Mouse (Mus musculus): ENCODE results near the gene Myocd. TPM values are rescaled to one million over a fixed set of nuclear protein-coding genes. Genes with fewer than 3 reads are reported as not detected.
A peak's percentile ranks its signal among the peaks of the same experiment; 100 is the strongest.

Gene Myocd
- polyA plus RNA-seq, 1 experiment = 0.04 TPM

DNA sequence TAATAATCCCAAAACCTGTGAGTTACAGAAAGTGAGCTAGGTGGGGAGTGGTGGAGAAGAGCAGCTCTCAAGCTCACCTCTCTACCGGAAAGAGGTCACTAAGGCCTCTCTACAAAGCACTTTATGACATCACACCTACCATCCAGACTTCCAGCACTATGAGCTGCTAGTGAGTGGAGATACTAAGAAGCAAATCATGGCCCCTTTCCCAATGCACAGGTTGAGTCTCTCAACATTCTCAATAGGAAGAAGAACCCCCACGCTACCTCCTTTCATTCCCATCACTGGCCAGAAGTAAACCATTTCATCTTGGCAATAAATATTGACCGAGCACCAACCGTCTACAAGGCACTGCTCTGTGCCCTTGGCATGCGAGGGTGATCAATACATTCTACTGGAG is 110.0 kb downstream of the Myocd start, which contains the start of gene 1700086D15Rik:
TSS of gene 1700086D15Rik (minus strand) at position 101 of the 400 bp plus-strand sequence.
- no peak within 1 kb of the TSS for H3K4me2 ChIP-seq (ENCODE audit: low read depth)
- TF ChIP-seq TCF3 (IDR thresholded peaks at IDR 0.05; ENCODE audit: insufficient read length, low read depth) = no peak
- TF ChIP-seq CEBPB (IDR thresholded peaks at IDR 0.05; ENCODE audit: insufficient read depth, poor library complexity, severe bottlenecking) = no peak

DNA sequence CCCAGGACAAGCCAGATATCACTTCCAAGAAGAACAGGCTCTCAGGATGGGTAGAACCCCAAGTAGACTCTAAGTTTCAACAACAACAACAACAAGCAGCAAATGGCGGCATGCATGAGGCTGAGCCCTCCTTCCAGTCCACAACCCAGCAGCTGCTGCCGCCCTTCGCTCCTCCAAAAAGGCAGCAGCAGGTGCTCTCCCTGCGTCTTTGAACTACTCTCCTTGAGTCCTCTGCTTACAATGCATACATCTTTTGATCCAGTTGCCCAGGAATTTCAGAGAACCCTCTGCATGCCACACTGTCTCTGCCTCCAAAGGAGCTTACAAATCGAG is 111.2 kb downstream of the Myocd start:
- Histone ChIP-seq H3K27me3 (ENCODE audit: control insufficient read depth, insufficient read depth, insufficient read length) (no peaks in the 10 kb centered on the region), H3K36me3 (ENCODE audit: control insufficient read depth, insufficient read depth) (no peaks in the 10 kb centered on the region)
- peak in 2 of 3 experiments; percentile 16 to 34 for TF ChIP-seq MYOG (IDR thresholded peaks at IDR 0.05; ENCODE audit: control insufficient read depth in 1 of 3, insufficient read depth in 1 of 3, insufficient read length in 2 of 3, low read depth in 2 of 3)
- TF ChIP-seq MYOD1 (IDR thresholded peaks at IDR 0.05; ENCODE audit: control insufficient read depth in 1 of 3, insufficient read length in 2 of 3, low read depth in 2 of 3) = peak in 2 of 3 experiments; percentile 91 to 94
- no peak for TF ChIP-seq SRF (IDR thresholded peaks at IDR 0.05; ENCODE audit: control insufficient read depth, insufficient read length, low read depth)

More for the DNA sequence above, 110.0 kb downstream of the Myocd start, which contains the start of gene 1700086D15Rik:
- Histone ChIP-seq H3K36me3 (ENCODE audit: control insufficient read depth, insufficient read depth) (no peaks in the 10 kb centered on the region), H3K4me3 (no peak within 1 kb of the TSS), H3ac (ENCODE audit: control insufficient read depth, insufficient read length) (no peak within 1 kb of the TSS), H3K79me2 (ENCODE audit: control insufficient read depth, insufficient read depth) (peaks cover 7% of the 10 kb centered on the region), H3K27me3 (ENCODE audit: control insufficient read depth, insufficient read depth, insufficient read length) (no peaks in the 10 kb centered on the region)

DNA sequence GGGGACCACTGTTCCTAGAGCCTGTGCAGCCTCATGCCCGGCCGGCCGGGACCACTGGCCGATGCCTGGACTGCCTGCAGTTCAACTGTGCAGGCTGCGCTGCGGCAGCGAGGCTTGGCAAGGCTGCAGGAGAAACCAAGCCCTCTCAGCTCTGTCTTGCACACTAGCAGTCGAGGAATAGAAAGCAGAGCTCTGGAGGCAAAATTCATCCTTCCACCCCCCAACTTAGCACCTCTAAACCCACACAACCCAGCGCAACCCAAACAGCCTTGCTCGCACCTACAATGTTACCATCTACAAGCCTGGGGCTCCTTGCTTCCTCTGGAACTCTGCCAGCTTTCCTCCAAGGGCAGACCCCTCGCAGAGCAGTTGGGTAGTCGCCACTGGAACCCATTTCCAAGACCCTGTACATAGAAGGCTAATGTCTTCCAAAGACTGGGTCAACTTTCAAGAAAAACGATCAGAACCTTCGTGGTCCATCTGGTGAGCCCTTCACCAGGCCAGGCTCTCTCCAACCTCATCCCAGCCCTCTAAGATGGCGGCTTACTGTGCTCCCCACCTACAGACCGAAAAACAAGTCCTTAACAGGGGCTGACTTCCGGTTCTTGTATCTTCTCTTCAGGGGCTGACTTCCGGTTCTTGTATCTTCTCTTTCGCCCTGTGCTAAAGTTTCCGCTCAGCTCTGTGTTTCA is 111.7 kb downstream of the Myocd start:
- TF ChIP-seq MYOG (IDR thresholded peaks at IDR 0.05; ENCODE audit: control insufficient read depth in 1 of 3, insufficient read depth in 1 of 3, insufficient read length in 2 of 3, low read depth in 2 of 3) (no peak), SRF (IDR thresholded peaks at IDR 0.05; ENCODE audit: control insufficient read depth, insufficient read length, low read depth) (no peak), REST (IDR thresholded peaks at IDR 0.05; ENCODE audit: insufficient read depth, insufficient read length) (no peak), TCF3 (IDR thresholded peaks at IDR 0.05; ENCODE audit: insufficient read length, low read depth) (no peak), POLR2A (IDR thresholded peaks at IDR 0.05; ENCODE audit: insufficient read length, low read depth) (no peak), POLR2AphosphoS2 (IDR thresholded peaks at IDR 0.05; ENCODE audit: insufficient read length, low read depth) (no peak), TCF12 (IDR thresholded peaks at IDR 0.05; ENCODE audit: insufficient read depth, poor library complexity, severe bottlenecking) (no peak), MAX (IDR thresholded peaks at IDR 0.05; ENCODE audit: low read depth) (no peak), USF1 (IDR thresholded peaks at IDR 0.05; ENCODE audit: low read depth) (no peak), E2F4 (IDR thresholded peaks at IDR 0.05; ENCODE audit: insufficient read depth) (no peak), CEBPB (IDR thresholded peaks at IDR 0.05; ENCODE audit: insufficient read depth, poor library complexity, severe bottlenecking) (no peak)
- no peak overlapping the region for H3K4me3 ChIP-seq
- no peaks in the 10 kb centered on the region for H3K27me3 ChIP-seq (ENCODE audit: control insufficient read depth, insufficient read depth, insufficient read length)
- H3K79me2 ChIP-seq (ENCODE audit: control insufficient read depth, insufficient read depth) = peaks cover 7% of the 10 kb centered on the region
- no peak overlapping the region for H3ac ChIP-seq (ENCODE audit: control insufficient read depth, insufficient read length)
- no peaks in the 10 kb centered on the region for H3K36me3 ChIP-seq (ENCODE audit: control insufficient read depth, insufficient read depth)
- no peak overlapping the region for H3K4me2 ChIP-seq (ENCODE audit: low read depth)

More for the DNA sequence above, 111.2 kb downstream of the Myocd start:
- peaks cover 7% of the 10 kb centered on the region for H3K79me2 ChIP-seq (ENCODE audit: control insufficient read depth, insufficient read depth)
- H3ac ChIP-seq (ENCODE audit: control insufficient read depth, insufficient read length) = no peak overlapping the region
- H3K4me2 ChIP-seq (ENCODE audit: low read depth) = no peak overlapping the region
- H3K4me3 ChIP-seq = no peak overlapping the region

DNA sequence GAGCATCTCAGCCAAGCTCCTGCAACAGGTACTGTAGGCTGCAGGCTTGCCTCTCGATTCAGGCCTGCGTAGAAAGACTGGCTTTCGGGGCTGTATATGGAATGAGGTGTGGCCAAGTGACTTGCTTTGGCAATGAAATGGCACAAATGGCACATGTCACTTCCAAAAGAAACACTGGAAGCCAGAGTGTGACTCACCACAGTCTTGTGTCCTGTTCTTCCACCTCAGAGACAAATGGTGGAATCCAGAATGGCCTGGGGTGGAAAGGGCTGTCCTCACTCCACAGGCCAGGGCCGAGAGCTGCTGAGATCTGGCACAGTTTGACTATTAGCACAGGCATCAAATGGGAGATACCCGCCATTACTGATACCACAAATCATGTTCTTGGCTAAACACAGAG is 116.8 kb downstream of the Myocd start:
- H3ac ChIP-seq (ENCODE audit: control insufficient read depth, insufficient read length) = no peak overlapping the region
- H3K4me2 ChIP-seq (ENCODE audit: low read depth) = no peak overlapping the region
- no peak overlapping the region for H3K4me3 ChIP-seq
- H3K36me3 ChIP-seq (ENCODE audit: control insufficient read depth, insufficient read depth) = no peaks in the 10 kb centered on the region
- H3K27me3 ChIP-seq (ENCODE audit: control insufficient read depth, insufficient read depth, insufficient read length) = no peaks in the 10 kb centered on the region
- TF ChIP-seq MYOG (IDR thresholded peaks at IDR 0.05; ENCODE audit: control insufficient read depth in 1 of 3, insufficient read depth in 1 of 3, insufficient read length in 2 of 3, low read depth in 2 of 3) (peak in 1 of 3 experiments; percentile 9), MYOD1 (IDR thresholded peaks at IDR 0.05; ENCODE audit: control insufficient read depth in 1 of 3, insufficient read length in 2 of 3, low read depth in 2 of 3) (peak in 1 of 3 experiments; percentile 20), TCF12 (IDR thresholded peaks at IDR 0.05; ENCODE audit: insufficient read depth, poor library complexity, severe bottlenecking) (no peak)
- no peaks in the 10 kb centered on the region for H3K79me2 ChIP-seq (ENCODE audit: control insufficient read depth, insufficient read depth)

GRCm38 (mm10) chr11:65148441-65148840 is 121.3 kb downstream of the Myocd start:
- no peak overlapping the region for H3K4me2 ChIP-seq (ENCODE audit: low read depth)
- TF ChIP-seq MAX (IDR thresholded peaks at IDR 0.05; ENCODE audit: low read depth) (no peak), E2F4 (IDR thresholded peaks at IDR 0.05; ENCODE audit: insufficient read depth) (no peak), CEBPB (IDR thresholded peaks at IDR 0.05; ENCODE audit: insufficient read depth, poor library complexity, severe bottlenecking) (no peak), MYOD1 (IDR thresholded peaks at IDR 0.05; ENCODE audit: control insufficient read depth in 1 of 3, insufficient read length in 2 of 3, low read depth in 2 of 3) (no peak), TCF3 (IDR thresholded peaks at IDR 0.05; ENCODE audit: insufficient read length, low read depth) (no peak), POLR2AphosphoS2 (IDR thresholded peaks at IDR 0.05; ENCODE audit: insufficient read length, low read depth) (no peak), USF1 (IDR thresholded peaks at IDR 0.05; ENCODE audit: low read depth) (no peak), MYOG (IDR thresholded peaks at IDR 0.05; ENCODE audit: control insufficient read depth in 1 of 3, insufficient read depth in 1 of 3, insufficient read length in 2 of 3, low read depth in 2 of 3) (no peak), SRF (IDR thresholded peaks at IDR 0.05; ENCODE audit: control insufficient read depth, insufficient read length, low read depth) (no peak), REST (IDR thresholded peaks at IDR 0.05; ENCODE audit: insufficient read depth, insufficient read length) (no peak), POLR2A (IDR thresholded peaks at IDR 0.05; ENCODE audit: insufficient read length, low read depth) (no peak)
- no peaks in the 10 kb centered on the region for H3K27me3 ChIP-seq (ENCODE audit: control insufficient read depth, insufficient read depth, insufficient read length)
- H3K79me2 ChIP-seq (ENCODE audit: control insufficient read depth, insufficient read depth) = no peaks in the 10 kb centered on the region
- no peak overlapping the region for H3K4me3 ChIP-seq
- H3ac ChIP-seq (ENCODE audit: control insufficient read depth, insufficient read length) = no peak overlapping the region
- H3K36me3 ChIP-seq (ENCODE audit: control insufficient read depth, insufficient read depth) = no peaks in the 10 kb centered on the region
